Mouse (Mus musculus) ES-E14 (cell line): ENCODE measurements around the gene Uchl5. TPM values are rescaled to one million over a fixed set of nuclear protein-coding genes. Genes with fewer than 3 reads are reported as not detected.

ENCODE experiments used
- DNase-seq: peaks from one replicate; pipeline ENCODE4 v3.0.0-alpha.2; 2013; ENCODE audit warnings: low read depth, low spot score
- H3K27ac ChIP-seq: 2 replicates; pipeline ENCODE4 v1.5.1; 2012; ENCODE audit warnings: low read depth, mild to moderate bottlenecking, low read length, moderate library complexity, mixed read lengths; ENCODE audit not compliant: poor library complexity, insufficient read depth, severe bottlenecking
- H3K36me3 ChIP-seq: 2 replicates; pipeline ENCODE4 v1.6.1; 2012; ENCODE audit warnings: mild to moderate bottlenecking, low read length, moderate library complexity, mixed read lengths; ENCODE audit not compliant: control insufficient read depth, poor library complexity, insufficient read depth, severe bottlenecking
- H3K4me1 ChIP-seq, 2 experiments: fragments of 150-350 bp in 1 of 2; sonication (generic) in 1 of 2; 2 replicates each; pipeline ENCODE4 v1.6.1; 2012; ENCODE audit warnings: low read length in 2 of 2, mild to moderate bottlenecking in 1 of 2, mixed read lengths in 1 of 2; ENCODE audit not compliant: control insufficient read depth in 2 of 2, insufficient read depth in 2 of 2, poor library complexity in 1 of 2
- H3K4me3 ChIP-seq, 2 experiments: fragments of 150-350 bp in 1 of 2; sonication (generic) in 1 of 2; 2 replicates each; pipeline ENCODE4 v1.5.1; 2012; ENCODE audit warnings: low read length in 2 of 2, low read depth in 1 of 2, mild to moderate bottlenecking in 1 of 2, mixed read lengths in 1 of 2; ENCODE audit not compliant: insufficient read depth in 1 of 2, poor library complexity in 1 of 2, severe bottlenecking in 1 of 2
- H3K9ac ChIP-seq: 2 replicates; pipeline ENCODE4 v1.6.1; 2012; ENCODE audit warnings: low read depth, mild to moderate bottlenecking, low read length, mixed read lengths; ENCODE audit not compliant: poor library complexity, insufficient read depth, severe bottlenecking
- H3K9me3 ChIP-seq: fragments of 150-350 bp; sonication (generic); 2 replicates; pipeline ENCODE4 v1.6.1; 2012; ENCODE audit warnings: low read depth, mild to moderate bottlenecking, low read length; ENCODE audit not compliant: control insufficient read depth, insufficient read depth
- CHD2 ChIP-seq: IDR thresholded peaks from 2 replicates; pipeline ENCODE4 v1.6.1; 2014; ENCODE audit warnings: mild to moderate bottlenecking, low read depth, low read length, inconsistent platforms
- HCFC1 ChIP-seq: IDR thresholded peaks from 2 replicates; pipeline ENCODE4 v1.6.1; 2012; ENCODE audit warnings: low read length, inconsistent platforms, borderline replicate concordance; ENCODE audit not compliant: insufficient read depth
- MAFK ChIP-seq: IDR thresholded peaks from 2 replicates; pipeline ENCODE4 v1.6.1; 2014; ENCODE audit warnings: mild to moderate bottlenecking, low read depth, low read length, inconsistent platforms; ENCODE audit not compliant: insufficient read depth
- ZC3H11A ChIP-seq: IDR thresholded peaks from 2 replicates; pipeline ENCODE4 v1.6.1; 2012; ENCODE audit warnings: low read depth, mild to moderate bottlenecking, inconsistent platforms, low read length, borderline replicate concordance
- ZNF384 ChIP-seq: IDR thresholded peaks from 2 replicates; pipeline ENCODE4 v1.6.1; 2012; ENCODE audit warnings: low read depth, low read length, inconsistent platforms
- in situ Hi-C, 2 experiments: fragments of 600-800 bp; cut with MboI; formaldehyde crosslinking; loops; one replicate each; pipeline ENCODE4 v1.15.1; 2025; ENCODE audit warnings: low sequenced_read_pairs in 2 of 2, inconsistent platforms in 1 of 2; ENCODE audit not compliant: unreplicated experiment in 2 of 2
- total RNA-seq: library from RNA; depleted of rRNA; stranded (reverse); fragments of 300-350 nt; gene quantifications from 2 replicates; pipeline ENCODE4 v1.2.3, GENCODE M21; 2012; rRNA removed

The Uchl5 gene
- total RNA-seq, 1 experiment, result 58.5 TPM

DNA sequence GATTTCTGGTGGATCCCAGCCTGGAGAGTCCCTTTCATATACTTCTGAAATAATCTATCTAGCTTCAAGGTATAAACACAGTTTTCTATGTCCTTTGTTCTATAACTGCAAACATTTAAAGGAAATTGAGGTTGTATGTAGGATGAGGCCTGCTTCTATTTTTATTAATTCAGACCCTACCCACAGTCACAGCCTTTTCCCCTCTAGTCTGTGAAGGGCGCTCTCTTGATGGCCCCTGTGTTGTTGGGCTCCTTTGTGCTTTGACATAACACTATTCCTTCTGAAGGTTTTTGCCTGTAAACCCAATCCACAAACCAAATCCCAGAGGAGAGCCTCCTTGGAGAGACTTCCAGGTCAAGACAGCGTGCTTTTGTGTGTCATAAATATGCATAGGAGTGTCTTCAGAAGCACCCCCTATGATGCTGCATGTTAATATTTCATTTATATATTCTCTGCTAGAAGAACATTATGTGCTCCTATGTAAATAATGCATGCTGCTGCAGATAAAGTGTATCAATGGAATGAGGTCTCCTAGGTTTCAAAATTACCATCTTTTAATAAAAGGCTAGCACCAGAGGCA, 75.8 kb downstream of the Uchl5 start:
- Histone ChIP-seq H3K9ac (no peak overlapping the region), H3K36me3 (no peaks in the 10 kb centered on the region), H3K9me3 (no peaks in the 10 kb centered on the region), H3K4me1 (no peaks in the 10 kb centered on the region), H3K4me3 (no peak overlapping the region), H3K27ac (no peak overlapping the region)
- in situ Hi-C loops, result no loop called here
- no peak for DNase-seq
- TF ChIP-seq ZNF384 (no peak), HCFC1 (no peak), MAFK (no peak), ZC3H11A (no peak), CHD2 (no peak)

DNA sequence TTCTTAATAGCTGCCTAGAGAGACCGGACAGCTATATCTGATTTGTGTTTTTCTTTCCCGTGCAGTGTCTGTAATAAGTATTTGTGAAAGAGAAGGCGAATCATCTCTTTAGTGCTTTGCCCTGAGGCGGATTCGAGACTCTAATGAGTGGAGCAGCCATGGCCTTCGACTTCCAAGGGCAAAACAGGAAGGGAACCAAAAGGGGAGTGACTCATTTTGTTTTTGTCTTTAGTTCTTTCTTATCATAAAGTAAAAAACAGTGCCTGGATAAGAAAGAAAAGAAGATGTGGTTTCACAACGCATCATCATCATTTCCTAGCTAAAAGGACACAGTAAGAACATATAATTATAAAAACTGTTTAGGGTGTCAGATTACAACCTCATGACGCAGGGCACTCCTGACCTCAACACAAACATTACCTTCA, 76.6 kb downstream of the Uchl5 start:
- in situ Hi-C loops, result no loop called here
- no peak overlapping the region for H3K27ac ChIP-seq
- no peak for TF ChIP-seq CHD2
- H3K4me1 ChIP-seq, result no peaks in the 10 kb centered on the region
- no peak for DNase-seq
- H3K36me3 ChIP-seq, result no peaks in the 10 kb centered on the region
- no peak overlapping the region for H3K9ac ChIP-seq
- no peak overlapping the region for H3K4me3 ChIP-seq
- H3K9me3 ChIP-seq, result no peaks in the 10 kb centered on the region

DNA sequence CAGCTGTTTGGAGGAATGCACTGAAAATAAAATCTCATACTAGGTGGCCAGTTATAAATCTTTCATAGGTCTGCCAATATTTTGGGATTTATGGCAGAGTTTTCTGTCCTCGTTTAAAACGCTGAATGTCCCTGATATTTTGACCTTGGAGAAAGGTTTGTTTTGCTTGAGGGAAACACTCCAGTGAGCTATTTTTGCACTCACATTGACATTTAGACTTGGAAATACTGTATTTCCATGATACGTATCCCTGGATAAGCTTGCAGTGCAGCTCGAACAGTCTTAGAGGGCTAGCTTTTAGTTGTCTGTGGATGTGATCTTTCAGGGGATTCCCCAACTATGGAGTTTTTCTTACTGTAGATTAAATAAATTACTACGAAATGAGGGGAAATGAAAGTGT, 78.6 kb downstream of the Uchl5 start:
- Histone ChIP-seq H3K9ac (no peak overlapping the region), H3K4me3 (no peak overlapping the region), H3K4me1 (no peaks in the 10 kb centered on the region), H3K9me3 (no peaks in the 10 kb centered on the region), H3K27ac (no peak overlapping the region), H3K36me3 (no peaks in the 10 kb centered on the region)
- in situ Hi-C loops, result no loop called here
- TF ChIP-seq HCFC1, result no peak
- no peak for TF ChIP-seq ZNF384
- TF ChIP-seq CHD2, result no peak
- TF ChIP-seq MAFK, result no peak
- no peak for TF ChIP-seq ZC3H11A
- DNase-seq, result no peak

Other genes starting within 250 kb of the Uchl5 start
- gene B3galt2, start 136.6 kb upstream of the Uchl5 start, total RNA-seq, result 0.21 and 0.22 TPM in 2 replicates
- 25.9 and 38.5 TPM in 2 replicates for gene Cdc73, start 74.4 kb upstream of the Uchl5 start, total RNA-seq
- gene Glrx2, start 60.9 kb upstream of the Uchl5 start, total RNA-seq, result 35.6 and 36.7 TPM in 2 replicates
- 16.8 TPM in 2 replicates for gene Trove2, start 204 bp upstream of the Uchl5 start, total RNA-seq
- gene Rgs2, start 226.9 kb downstream of the Uchl5 start, total RNA-seq, result 0.49 and 0.79 TPM in 2 replicates